Mouse (Mus musculus) cerebellum, adult 2 months (tissue): ENCODE measurements around the gene Rmi2. TPM values are rescaled to one million over a fixed set of nuclear protein-coding genes. Genes with fewer than 3 reads are reported as not detected.
A peak's percentile ranks its signal among the peaks of the same experiment; 100 is the strongest.

Experiments used
- DNase-seq, 2 experiments: peaks; one replicate each; pipeline ENCODE4 v3.0.0; 2021
- H3K27ac ChIP-seq: fragments of 200-500 bp; 2 replicates; pipeline ENCODE4 v1.5.1; 2012; ENCODE audit warnings: low read length, control low read depth, inconsistent platforms; ENCODE audit not compliant: insufficient read depth
- H3K27me3 ChIP-seq: fragments of 200-500 bp; 2 replicates; pipeline ENCODE4 v1.6.1; 2012; ENCODE audit warnings: inconsistent platforms, mild to moderate bottlenecking, low read length, moderate library complexity; ENCODE audit not compliant: control insufficient read depth, insufficient read depth
- H3K4me1 ChIP-seq: fragments of 200-500 bp; 2 replicates; pipeline ENCODE4 v1.6.1; 2011; ENCODE audit warnings: low read length; ENCODE audit not compliant: control insufficient read depth, insufficient read depth
- H3K4me3 ChIP-seq: fragments of 200-500 bp; replicated peaks from 2 replicates; pipeline ENCODE3; 2011; ENCODE audit warnings: mild to moderate bottlenecking, low read depth, low read length, control low read depth; ENCODE audit not compliant: insufficient read depth
- CTCF ChIP-seq: fragments of 200-500 bp; IDR thresholded peaks from 2 replicates; pipeline ENCODE4 v1.5.1; 2011; ENCODE audit warnings: low read depth, mild to moderate bottlenecking, control low read depth, low read length, moderate library complexity, borderline replicate concordance; ENCODE audit not compliant: insufficient read depth
- POLR2A ChIP-seq: fragments of 200-500 bp; IDR thresholded peaks from 2 replicates; pipeline ENCODE4 v1.6.1; 2011; ENCODE audit warnings: low read length, control low read depth, borderline replicate concordance; ENCODE audit not compliant: insufficient read depth
- WGBS: fragments of 180-500 bp; shearing (Covaris S2); methylation state at CpG from one replicate; pipeline ENCODE4 v1.1.7; 2018; 5-methylcytosine and 5-hydroxymethylcytosine counted together
- polyA plus RNA-seq: library from polyadenylated mRNA; depleted of rRNA; stranded (reverse); fragments of >200 nt; gene quantifications from 2 replicates; pipeline ENCODE4 v1.2.3, GENCODE M21; 2012; rRNA removed

Rmi2 gene
- 0.52 and 0.74 TPM in 2 replicates for polyA plus RNA-seq

- H3K4me3 ChIP-seq, result peak within 1 kb of the TSS; percentile 60
- H3K4me1 ChIP-seq, result no peaks in the 10 kb centered on the region
- no peaks in the 10 kb centered on the region for H3K27me3 ChIP-seq
- no peak within 1 kb of the TSS for H3K27ac ChIP-seq
- DNase-seq, result peak; percentile 90 to 91
- WGBS, result under 1% methylated on average over 68 of the region's 69 CpGs
- TF ChIP-seq CTCF (no peak), POLR2A (0 out of 2 replicates have a peak, but pooled peaks have one; percentile 8)
Observed at GRCm38 (mm10) chr16:10834911-10835587, at the start of gene Rmi2. TSS of gene Rmi2 (plus strand) at chr16:10835059.

GRCm38 (mm10) chr16:10785371-10786231, 49.3 kb upstream of the Rmi2 start, which contains the start of gene Socs1:
TSS of gene Socs1 (minus strand) at chr16:10785536.
- peak; percentile 75 to 77 for DNase-seq
- under 1% methylated on average over 59 of the region's 59 CpGs for WGBS
- no peaks in the 10 kb centered on the region for H3K27me3 ChIP-seq
- TF ChIP-seq POLR2A (peak; percentile 38; the same call in 1 of the 2 replicates), CTCF (no peak)
- peak within 1 kb of the TSS; percentile 76 for H3K27ac ChIP-seq
- H3K4me3 ChIP-seq, result peak within 1 kb of the TSS; percentile 92
- no peaks in the 10 kb centered on the region for H3K4me1 ChIP-seq

DNA sequence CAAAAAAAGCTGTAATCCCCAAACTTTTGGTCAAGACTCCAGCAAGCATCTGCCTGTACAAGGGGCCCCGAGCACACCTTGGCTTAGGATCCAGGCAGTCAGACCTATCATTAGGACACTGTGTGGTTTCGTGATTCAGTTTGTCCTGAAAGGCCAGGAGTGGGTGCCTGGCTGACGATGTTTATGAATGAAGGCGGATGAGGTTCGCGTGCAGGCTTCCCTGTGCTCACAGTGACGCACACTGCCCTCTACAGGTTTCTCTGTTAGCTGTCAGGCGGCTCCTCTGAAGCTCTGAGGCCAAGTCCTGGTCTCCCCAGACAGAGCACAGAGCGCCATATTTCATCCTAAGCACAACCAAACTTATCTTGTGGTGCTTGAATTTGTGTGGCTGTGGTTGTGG, 48.6 kb upstream of the Rmi2 start:
- Histone ChIP-seq H3K27ac (no peak overlapping the region), H3K4me3 (peak overlapping the region; percentile 92), H3K27me3 (no peaks in the 10 kb centered on the region), H3K4me1 (no peaks in the 10 kb centered on the region)
- 2% methylated on average over 9 of the region's 9 CpGs for WGBS
- DNase-seq, result peak; percentile 85 to 86
- TF ChIP-seq POLR2A (no peak), CTCF (peak; percentile 94)

- H3K27ac ChIP-seq, result no peak overlapping the region
- no peak for DNase-seq
- TF ChIP-seq CTCF, result no peak
- TF ChIP-seq POLR2A, result no peak
- H3K27me3 ChIP-seq, result no peaks in the 10 kb centered on the region
- no peaks in the 10 kb centered on the region for H3K4me1 ChIP-seq
- 66% methylated on average over 4 of the region's 4 CpGs for WGBS
- H3K4me3 ChIP-seq, result no peak overlapping the region
Observed at GRCm38 (mm10) chr16:10786782-10787547, 47.9 kb upstream of the Rmi2 start.

GRCm38 (mm10) chr16:10787548-10788058, 47.3 kb upstream of the Rmi2 start:
- 82% methylated on average over 7 of the region's 7 CpGs for WGBS
- no peak for DNase-seq
- Histone ChIP-seq H3K27ac (no peak overlapping the region), H3K4me1 (no peaks in the 10 kb centered on the region), H3K27me3 (no peaks in the 10 kb centered on the region), H3K4me3 (no peak overlapping the region)
- no peak for TF ChIP-seq POLR2A
- TF ChIP-seq CTCF, result no peak

DNA sequence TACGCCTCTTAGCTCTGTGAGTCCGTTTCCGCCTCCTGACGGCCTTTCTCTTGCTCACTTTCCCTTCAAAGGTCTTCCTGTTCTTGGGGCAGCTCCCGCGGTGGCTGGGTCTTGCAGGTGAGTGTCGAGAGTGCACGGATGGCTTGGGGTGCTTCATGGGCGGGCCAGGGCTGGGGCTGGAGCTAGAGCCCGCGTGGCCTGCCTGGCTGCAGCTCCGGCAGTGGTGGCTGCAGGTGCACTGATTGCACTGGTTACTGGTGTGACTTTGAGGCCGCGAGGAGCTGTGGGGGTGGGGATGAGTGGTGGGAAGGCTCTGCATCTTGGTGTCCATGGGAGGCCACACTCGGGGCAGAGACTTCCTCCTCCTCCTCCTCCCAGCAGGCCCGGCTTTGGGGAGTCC, 46.6 kb upstream of the Rmi2 start, which contains the start of gene Tnp2:
TSS of gene Tnp2 (minus strand) at position 390 of the 400 bp plus-strand sequence.
- H3K27me3 ChIP-seq, result no peaks in the 10 kb centered on the region
- no peak within 1 kb of the TSS for H3K27ac ChIP-seq
- no peak within 1 kb of the TSS for H3K4me3 ChIP-seq
- no peak for TF ChIP-seq CTCF
- no peak for TF ChIP-seq POLR2A
- 73% methylated on average over 16 of the region's 16 CpGs for WGBS
- no peaks in the 10 kb centered on the region for H3K4me1 ChIP-seq
- no peak for DNase-seq

GRCm38 (mm10) chr16:10788866-10789265, 46.0 kb upstream of the Rmi2 start:
- DNase-seq, result no peak
- Histone ChIP-seq H3K4me3 (no peak overlapping the region), H3K27me3 (no peaks in the 10 kb centered on the region), H3K4me1 (no peaks in the 10 kb centered on the region), H3K27ac (no peak overlapping the region)
- WGBS, result 85% methylated on average over 4 of the region's 4 CpGs
- no peak for TF ChIP-seq POLR2A
- no peak for TF ChIP-seq CTCF
